Mouse (Mus musculus) bone marrow, adult 2 months (tissue): ENCODE measurements around the gene Hoxa2.

Source experiments
- CTCF ChIP-seq: fragments of 200-500 bp; IDR thresholded peaks from 2 replicates; pipeline ENCODE4 v1.5.1; 2011; ENCODE audit warnings: low read length, control low read depth; ENCODE audit not compliant: control insufficient read depth, insufficient read depth
- POLR2A ChIP-seq: fragments of 200-500 bp; IDR thresholded peaks from 2 replicates; pipeline ENCODE4 v1.6.1; 2011; ENCODE audit warnings: low read depth, mild to moderate bottlenecking, control low read depth, low read length, borderline replicate concordance; ENCODE audit not compliant: control insufficient read depth

- TF ChIP-seq CTCF (no peak), POLR2A (no peak)
Measured at GRCm38 (mm10) chr6:52185834-52186233, 21.2 kb upstream of the Hoxa2 start.
